Mouse (Mus musculus) adrenal gland, postnatal 36 days (tissue): Measurements from ENCODE around the gene Gm20931. TPM values are rescaled to one million over a fixed set of nuclear protein-coding genes. Genes with fewer than 3 reads are reported as not detected.
"Not testable (repeated sequence)": the region's sequence is repeated elsewhere in the genome, so short reads cannot be mapped to it uniquely, and the experiment has no call there.

Experiments
- DNase-seq, 2 experiments: peaks; one replicate each; pipeline ENCODE4 v3.0.0; 2021; ENCODE audit warnings: mixed read lengths in 1 of 2
- long read RNA-seq, 2 experiments: library from polyadenylated mRNA; stranded (forward); transcript quantifications; one replicate each; pipeline ENCODE4 v2.0.0; 2021; ENCODE audit warnings: borderline sequencing depth in 2 of 2
- total RNA-seq, 2 experiments: library from RNA; stranded (reverse); gene quantifications; 2 replicates each; pipeline ENCODE4 v1.2.3; 2021

Gene Gm20931
- total RNA-seq = not detected
- long read RNA-seq, experiment 1 = 0 reads
- long read RNA-seq, experiment 2 = 0 reads

DNA sequence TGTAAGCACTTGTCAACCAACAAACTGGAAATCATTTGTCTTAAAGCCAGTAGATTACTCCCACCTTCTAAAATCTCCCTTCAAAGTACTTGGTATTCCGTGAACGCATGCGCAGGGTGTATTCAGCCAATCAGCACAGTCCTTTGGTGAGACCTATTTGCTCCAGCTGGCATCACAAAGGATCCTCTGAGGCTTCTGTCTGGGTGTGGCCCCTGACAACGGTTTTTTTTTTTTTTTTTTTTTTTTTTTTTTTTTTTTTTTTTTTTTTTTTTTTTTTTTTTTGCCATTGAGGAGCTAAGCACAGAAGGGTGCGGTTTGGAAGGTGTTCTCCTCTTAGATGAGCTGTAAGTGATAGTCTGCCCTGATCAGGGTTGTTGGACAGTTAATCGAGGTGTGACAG is at the start of gene Gm20931:
Gm20931 (plus strand) TSS at position 301 of the 400 bp plus-strand sequence.
- DNase-seq = not testable (repeated sequence)
